Mouse (Mus musculus): ENCODE measurements at regions not wholly inside any gene's neighbourhood (a gene's known extent, or its start where the extent isn't known, plus 50 kb on each side); places are given as distances from the start of the nearest gene placed in this dataset.

- Histone ChIP-seq H3K4me3 (ENCODE audit: low read depth, low read length) (no peak overlapping the region), H3K9ac (ENCODE audit: low read depth, poor library complexity, severe bottlenecking) (no peak overlapping the region), H3K27me3 (ENCODE audit: control insufficient read depth, insufficient read depth, low read length, poor library complexity, severe bottlenecking) (no peaks in the 10 kb centered on the region), H3K27ac (ENCODE audit: insufficient read depth, low read length) (no peak overlapping the region), H3K36me3 (ENCODE audit: control insufficient read depth, insufficient read depth, low read length, poor library complexity, severe bottlenecking) (no peaks in the 10 kb centered on the region), H3K9me3 (replicated peaks; ENCODE audit: control insufficient read depth, insufficient read depth, low read length, poor library complexity, severe bottlenecking) (0 out of 2 replicates have a peak, but pooled peaks cover under 1% of the 10 kb centered on the region), H3K4me1 (ENCODE audit: control insufficient read depth, insufficient read depth, low read length) (no peaks in the 10 kb centered on the region)
- no peak for TF ChIP-seq EP300 (IDR thresholded peaks at IDR 0.05; ENCODE audit: insufficient read depth, low read depth, low read length)
- no peak for TF ChIP-seq POLR2A (IDR thresholded peaks at IDR 0.05; ENCODE audit: insufficient read depth, low read length)
- no peak for TF ChIP-seq CTCF (IDR thresholded peaks at IDR 0.05; ENCODE audit: low read depth, low read length)
Measured at GRCm38 (mm10) chr10:39260061-39260460, 96.5 kb upstream of the Ccn6 start.

- Histone ChIP-seq H3K9me3 (replicated peaks; ENCODE audit: control insufficient read depth, insufficient read depth, low read length, poor library complexity, severe bottlenecking) (no peaks in the 10 kb centered on the region), H3K27ac (ENCODE audit: insufficient read depth, low read length) (no peak overlapping the region), H3K4me3 (ENCODE audit: low read depth, low read length) (no peak overlapping the region), H3K4me1 (ENCODE audit: control insufficient read depth, insufficient read depth, low read length) (no peaks in the 10 kb centered on the region), H3K36me3 (ENCODE audit: control insufficient read depth, insufficient read depth, low read length, poor library complexity, severe bottlenecking) (no peaks in the 10 kb centered on the region), H3K9ac (ENCODE audit: low read depth, poor library complexity, severe bottlenecking) (no peak overlapping the region), H3K27me3 (ENCODE audit: control insufficient read depth, insufficient read depth, low read length, poor library complexity, severe bottlenecking) (no peaks in the 10 kb centered on the region)
- no peak for TF ChIP-seq POLR2A (IDR thresholded peaks at IDR 0.05; ENCODE audit: insufficient read depth, low read length)
- TF ChIP-seq EP300 (IDR thresholded peaks at IDR 0.05; ENCODE audit: insufficient read depth, low read depth, low read length), result no peak
- TF ChIP-seq CTCF (IDR thresholded peaks at IDR 0.05; ENCODE audit: low read depth, low read length), result no peak
Measured at GRCm38 (mm10) chr10:39257371-39258154, 94.0 kb upstream of the Ccn6 start.

DNA sequence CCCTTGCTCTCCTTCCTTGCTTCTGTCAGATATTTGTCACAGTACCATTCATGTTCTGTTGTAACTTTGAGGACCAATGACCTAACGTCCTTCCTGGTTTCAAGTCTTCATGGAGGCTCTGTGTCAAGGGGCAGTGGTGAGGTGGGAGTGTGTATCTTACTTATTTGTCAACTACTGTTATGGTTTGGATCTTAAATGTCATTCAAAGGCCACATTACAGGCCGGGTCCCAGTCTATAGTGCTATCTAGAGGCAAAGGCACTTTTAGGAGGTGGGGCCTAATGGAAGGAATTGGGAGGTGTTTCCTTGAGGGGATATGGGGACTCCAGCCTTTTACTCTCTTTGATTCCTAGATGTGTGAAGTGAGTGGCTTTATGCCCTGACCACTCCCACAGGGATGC lies 91.0 kb upstream of the Ccn6 start:
- TF ChIP-seq POLR2A (IDR thresholded peaks at IDR 0.05; ENCODE audit: insufficient read depth, low read length), result no peak
- no peak for TF ChIP-seq EP300 (IDR thresholded peaks at IDR 0.05; ENCODE audit: insufficient read depth, low read depth, low read length)
- TF ChIP-seq CTCF (IDR thresholded peaks at IDR 0.05; ENCODE audit: low read depth, low read length), result no peak
- H3K27ac ChIP-seq (ENCODE audit: insufficient read depth, low read length), result no peak overlapping the region

GRCm38 (mm10) chr10:39250039-39250438 lies 86.4 kb upstream of the Ccn6 start:
- Histone ChIP-seq H3K4me1 (ENCODE audit: control insufficient read depth, insufficient read depth, low read length) (no peaks in the 10 kb centered on the region), H3K4me3 (ENCODE audit: low read depth, low read length) (no peak overlapping the region), H3K9ac (ENCODE audit: low read depth, poor library complexity, severe bottlenecking) (no peak overlapping the region), H3K27me3 (ENCODE audit: control insufficient read depth, insufficient read depth, low read length, poor library complexity, severe bottlenecking) (no peaks in the 10 kb centered on the region), H3K9me3 (replicated peaks; ENCODE audit: control insufficient read depth, insufficient read depth, low read length, poor library complexity, severe bottlenecking) (no peaks in the 10 kb centered on the region), H3K36me3 (ENCODE audit: control insufficient read depth, insufficient read depth, low read length, poor library complexity, severe bottlenecking) (no peaks in the 10 kb centered on the region), H3K27ac (ENCODE audit: insufficient read depth, low read length) (no peak overlapping the region)
- no peak for TF ChIP-seq CTCF (IDR thresholded peaks at IDR 0.05; ENCODE audit: low read depth, low read length)
- no peak for TF ChIP-seq EP300 (IDR thresholded peaks at IDR 0.05; ENCODE audit: insufficient read depth, low read depth, low read length)
- TF ChIP-seq POLR2A (IDR thresholded peaks at IDR 0.05; ENCODE audit: insufficient read depth, low read length), result no peak

More for the DNA sequence above, 91.0 kb upstream of the Ccn6 start:
- Histone ChIP-seq H3K4me3 (ENCODE audit: low read depth, low read length) (no peak overlapping the region), H3K27me3 (ENCODE audit: control insufficient read depth, insufficient read depth, low read length, poor library complexity, severe bottlenecking) (no peaks in the 10 kb centered on the region), H3K9me3 (replicated peaks; ENCODE audit: control insufficient read depth, insufficient read depth, low read length, poor library complexity, severe bottlenecking) (no peaks in the 10 kb centered on the region), H3K36me3 (ENCODE audit: control insufficient read depth, insufficient read depth, low read length, poor library complexity, severe bottlenecking) (no peaks in the 10 kb centered on the region), H3K9ac (ENCODE audit: low read depth, poor library complexity, severe bottlenecking) (no peak overlapping the region), H3K4me1 (ENCODE audit: control insufficient read depth, insufficient read depth, low read length) (no peaks in the 10 kb centered on the region)

GRCm38 (mm10) chr10:39248486-39248885 lies 84.9 kb upstream of the Ccn6 start:
- no peaks in the 10 kb centered on the region for H3K9me3 ChIP-seq (replicated peaks; ENCODE audit: control insufficient read depth, insufficient read depth, low read length, poor library complexity, severe bottlenecking)
- H3K4me3 ChIP-seq (ENCODE audit: low read depth, low read length), result no peak overlapping the region
- no peak overlapping the region for H3K9ac ChIP-seq (ENCODE audit: low read depth, poor library complexity, severe bottlenecking)
- no peaks in the 10 kb centered on the region for H3K4me1 ChIP-seq (ENCODE audit: control insufficient read depth, insufficient read depth, low read length)
- H3K27me3 ChIP-seq (ENCODE audit: control insufficient read depth, insufficient read depth, low read length, poor library complexity, severe bottlenecking), result no peaks in the 10 kb centered on the region
- H3K36me3 ChIP-seq (ENCODE audit: control insufficient read depth, insufficient read depth, low read length, poor library complexity, severe bottlenecking), result no peaks in the 10 kb centered on the region
- no peak overlapping the region for H3K27ac ChIP-seq (ENCODE audit: insufficient read depth, low read length)
- no peak for TF ChIP-seq CTCF (IDR thresholded peaks at IDR 0.05; ENCODE audit: low read depth, low read length)
- TF ChIP-seq POLR2A (IDR thresholded peaks at IDR 0.05; ENCODE audit: insufficient read depth, low read length), result no peak
- no peak for TF ChIP-seq EP300 (IDR thresholded peaks at IDR 0.05; ENCODE audit: insufficient read depth, low read depth, low read length)

- Histone ChIP-seq H3K4me1 (ENCODE audit: control insufficient read depth, insufficient read depth, low read length) (no peaks in the 10 kb centered on the region), H3K9ac (ENCODE audit: low read depth, poor library complexity, severe bottlenecking) (no peak overlapping the region), H3K36me3 (ENCODE audit: control insufficient read depth, insufficient read depth, low read length, poor library complexity, severe bottlenecking) (no peaks in the 10 kb centered on the region), H3K9me3 (replicated peaks; ENCODE audit: control insufficient read depth, insufficient read depth, low read length, poor library complexity, severe bottlenecking) (no peaks in the 10 kb centered on the region), H3K4me3 (ENCODE audit: low read depth, low read length) (no peak overlapping the region), H3K27me3 (ENCODE audit: control insufficient read depth, insufficient read depth, low read length, poor library complexity, severe bottlenecking) (no peaks in the 10 kb centered on the region), H3K27ac (ENCODE audit: insufficient read depth, low read length) (no peak overlapping the region)
- TF ChIP-seq POLR2A (IDR thresholded peaks at IDR 0.05; ENCODE audit: insufficient read depth, low read length), result no peak
- no peak for TF ChIP-seq CTCF (IDR thresholded peaks at IDR 0.05; ENCODE audit: low read depth, low read length)
- no peak for TF ChIP-seq EP300 (IDR thresholded peaks at IDR 0.05; ENCODE audit: insufficient read depth, low read depth, low read length)
Measured at GRCm38 (mm10) chr10:39246984-39247383, 83.4 kb upstream of the Ccn6 start.

Data from ES-Bruce4 (cell line).